Mouse (Mus musculus): ENCODE measurements at regions not wholly inside any gene's neighbourhood (a gene's known extent, or its start where the extent isn't known, plus 50 kb on each side); places are given as distances from the start of the nearest gene placed in this dataset.

DNA sequence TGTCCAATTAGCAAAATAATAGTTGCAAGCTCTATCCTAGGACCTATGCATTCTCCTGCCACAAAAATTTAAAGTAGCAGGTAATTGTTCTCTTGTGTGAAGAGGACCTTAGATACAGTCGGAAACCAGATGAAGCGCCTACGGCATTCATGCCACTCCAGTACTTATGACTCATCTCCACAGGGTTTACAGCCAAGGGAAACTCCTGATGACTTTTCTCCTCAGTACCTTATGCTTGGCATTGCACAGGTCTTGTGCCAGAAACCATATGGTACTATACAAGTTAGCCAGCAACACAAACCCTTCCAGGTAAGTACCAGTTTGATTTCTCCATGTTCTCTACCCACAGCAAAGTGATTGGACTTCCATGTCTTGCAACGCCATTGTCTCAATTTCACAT lies 606.3 kb upstream of the Dmac1 start:
- ChIA-PET POLR2A (no interaction called here), CTCF (no interaction called here)

DNA sequence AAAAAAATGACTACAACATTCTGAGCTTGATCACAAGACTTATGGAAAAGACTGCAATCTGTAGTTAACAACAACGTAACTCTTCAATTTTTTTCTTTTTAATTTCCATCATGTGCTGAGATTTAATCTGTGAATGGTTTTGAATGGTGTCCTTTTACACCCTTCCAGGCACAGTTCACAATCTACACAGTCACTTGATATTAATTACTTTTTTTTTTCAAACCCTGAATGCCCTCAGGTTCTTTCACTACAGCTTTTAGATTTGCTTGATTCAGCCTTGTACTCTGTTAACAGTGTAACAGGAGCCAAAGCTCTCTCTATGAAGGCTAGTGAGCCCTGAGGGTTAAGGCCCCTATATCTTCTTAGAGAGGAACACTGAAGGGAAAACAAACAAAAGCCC lies 591.7 kb upstream of the Dmac1 start:
- CTCF ChIA-PET, result no interaction called here

DNA sequence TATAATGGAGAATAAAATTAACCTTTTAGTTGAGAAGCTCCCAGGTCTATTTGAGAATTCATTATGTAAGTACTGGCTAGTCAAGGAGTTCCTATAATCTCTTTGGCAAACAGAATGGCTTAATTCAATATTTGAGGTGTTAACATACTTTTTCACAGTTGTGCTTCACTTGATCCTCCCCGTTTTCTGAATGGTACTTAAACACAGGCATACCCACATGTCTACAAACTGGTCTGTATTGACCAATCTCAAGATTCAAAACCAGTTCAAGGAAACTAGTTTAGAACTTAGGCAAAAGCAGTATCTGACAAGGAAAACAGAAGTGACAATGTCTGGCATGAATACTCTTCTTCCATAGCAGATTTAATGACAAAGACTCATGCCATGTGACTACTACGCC lies 583.0 kb upstream of the Dmac1 start:
- CTCF ChIA-PET, result no interaction called here
- POLR2A ChIA-PET, result no interaction called here

More for the DNA sequence above, 591.7 kb upstream of the Dmac1 start:
- POLR2A ChIA-PET, result no interaction called here

DNA sequence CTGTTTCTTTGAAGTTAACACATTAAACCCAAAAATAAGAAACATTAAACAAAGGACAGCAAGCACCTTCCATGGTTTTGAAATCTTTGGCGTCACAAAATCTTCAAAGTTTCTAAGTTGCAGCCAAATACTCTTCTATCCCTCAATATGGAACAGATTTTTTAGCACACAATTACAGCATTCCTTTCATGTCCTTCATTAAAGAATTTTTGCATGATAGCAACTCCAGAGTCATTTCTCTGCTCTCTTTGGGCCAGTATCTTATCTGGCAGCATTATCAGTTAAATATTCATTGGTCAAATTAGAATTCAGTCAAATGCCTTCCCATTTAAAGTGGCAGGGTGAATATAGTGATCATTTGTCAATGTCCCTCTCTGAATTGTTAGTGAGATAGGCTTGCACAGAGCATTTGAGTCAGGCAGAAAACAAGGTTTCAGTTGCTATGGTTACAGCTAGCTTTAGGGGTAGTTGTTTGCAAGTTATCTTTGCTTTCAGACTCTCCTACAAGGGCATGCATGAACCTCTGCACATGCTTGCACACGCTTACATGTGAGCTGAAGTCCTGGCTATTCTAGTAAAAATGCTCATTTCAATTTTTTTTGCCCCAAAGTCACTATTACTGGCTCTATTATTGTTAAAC lies 579.8 kb upstream of the Dmac1 start:
- CTCF ChIA-PET, result no interaction called here
- POLR2A ChIA-PET, result interaction anchor here in 1 of 4 experiments (0.7 kb wide), 1 partner anchor 177 kb away, joined by 4 read pairs; no protein-coding TSS in a partner anchor

DNA sequence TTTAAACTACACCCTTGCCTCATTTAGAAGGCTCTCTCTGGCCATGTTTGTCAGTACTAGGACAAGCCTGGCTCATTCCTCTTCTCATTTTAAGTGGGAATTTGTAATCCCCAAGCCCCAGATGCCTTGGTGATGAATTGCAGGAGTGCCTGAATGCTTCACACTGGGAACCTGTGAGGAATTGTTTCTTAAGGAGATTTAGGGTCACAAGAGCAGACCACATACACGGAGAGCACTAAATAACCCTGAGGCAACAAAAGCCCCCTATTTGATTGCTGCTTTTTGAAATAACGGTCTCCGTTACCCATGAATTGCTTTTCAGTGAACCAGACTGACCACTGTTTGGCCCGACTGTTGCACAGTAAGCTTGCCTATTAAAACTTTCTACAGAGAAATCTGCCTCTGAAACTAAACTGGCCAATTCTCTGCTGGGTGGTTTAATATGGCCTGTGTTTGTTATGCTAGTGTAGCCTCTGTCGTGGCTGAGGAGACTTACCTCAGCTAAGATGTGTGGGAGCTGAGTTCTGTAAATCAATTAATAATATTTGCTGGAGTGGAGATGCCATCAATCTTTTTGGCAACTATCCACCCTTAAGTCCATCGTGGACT lies 577.7 kb upstream of the Dmac1 start:
- ChIA-PET POLR2A (no interaction called here), CTCF (no interaction called here)

DNA sequence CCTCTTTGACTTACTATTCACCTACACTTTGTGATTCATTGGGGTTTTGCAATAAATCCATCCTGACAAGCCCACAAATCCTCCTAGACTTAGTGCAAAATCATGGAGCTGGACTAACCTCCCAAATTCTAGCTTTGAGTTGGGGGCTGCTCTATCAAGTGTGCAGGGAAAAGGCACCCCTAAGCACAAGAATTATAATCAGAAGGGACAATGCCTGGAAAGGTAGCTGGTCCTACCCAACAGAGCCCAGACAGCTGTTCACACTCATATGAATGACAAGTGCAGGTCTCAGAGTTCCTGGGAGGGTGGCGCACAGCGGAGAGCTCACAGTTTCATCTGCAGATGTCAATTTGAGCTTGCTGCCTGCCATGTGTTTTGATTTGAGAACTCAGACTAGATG lies 572.2 kb upstream of the Dmac1 start:
- CTCF ChIA-PET, result interaction anchor here in 1 of 4 experiments (0.6 kb wide), 1 partner anchor 54 kb away, joined by 3 read pairs; no protein-coding TSS in a partner anchor

DNA sequence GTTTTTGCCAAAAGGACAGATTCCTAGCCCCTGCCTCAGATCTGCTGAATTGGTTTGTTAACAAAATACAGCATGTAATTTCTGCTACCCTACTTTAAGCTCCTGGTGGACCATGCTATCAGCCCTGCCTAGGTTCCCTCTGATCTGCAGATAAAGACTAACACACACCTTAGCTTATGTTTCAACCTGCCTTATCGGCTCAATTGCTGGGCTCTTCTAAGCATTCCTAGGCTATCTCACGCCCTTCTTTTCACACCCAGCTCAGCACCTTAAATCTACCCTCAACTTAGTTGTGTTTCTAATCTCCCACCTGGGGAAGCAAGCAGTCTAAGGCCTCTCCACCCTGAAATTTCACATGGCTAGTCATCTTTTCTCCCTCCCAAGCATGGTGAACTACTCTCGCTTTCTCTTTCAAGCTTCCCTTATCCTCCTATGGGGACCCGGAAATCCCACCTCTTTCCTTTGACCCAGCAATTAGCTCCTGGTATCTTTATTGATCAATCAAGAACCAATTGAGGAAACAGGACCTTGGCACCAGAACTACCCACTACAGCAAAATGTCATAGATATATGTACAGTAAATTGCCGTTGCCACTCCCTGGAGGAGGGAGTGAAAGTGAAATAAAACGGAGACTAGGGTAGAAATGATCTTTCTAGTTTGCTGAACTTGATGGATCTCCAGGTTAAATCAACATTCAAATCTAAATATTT lies 569.7 kb upstream of the Dmac1 start:
- ChIA-PET POLR2A (interaction anchor here in 1 of 4 experiments (0.6 to 1.4 kb wide), 2 partner anchors 11 to 317 kb away, joined by 3 read pairs; no protein-coding TSS in a partner anchor), CTCF (no interaction called here)

More for the DNA sequence above, 572.2 kb upstream of the Dmac1 start:
- POLR2A ChIA-PET, result no interaction called here

DNA sequence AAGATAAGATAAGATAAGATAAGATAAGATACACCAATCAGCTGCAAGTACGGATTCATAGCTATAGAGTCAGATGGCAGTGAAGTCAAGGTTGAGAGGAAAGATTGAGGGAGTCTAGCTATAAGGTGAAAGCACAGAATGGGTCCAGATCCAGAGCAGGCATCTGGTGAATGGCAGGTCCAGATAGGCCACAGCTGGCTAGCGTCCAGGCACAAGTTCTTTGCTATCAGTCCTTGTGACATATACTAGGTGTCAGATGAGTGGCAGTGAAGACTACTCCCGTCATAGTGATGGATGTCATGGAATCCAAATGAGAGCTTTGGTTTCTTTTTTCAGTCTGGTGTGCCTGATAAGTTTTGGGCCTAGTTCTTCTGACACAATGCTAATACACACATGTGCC lies 566.9 kb upstream of the Dmac1 start:
- ChIA-PET CTCF (no interaction called here), POLR2A (no interaction called here)

DNA sequence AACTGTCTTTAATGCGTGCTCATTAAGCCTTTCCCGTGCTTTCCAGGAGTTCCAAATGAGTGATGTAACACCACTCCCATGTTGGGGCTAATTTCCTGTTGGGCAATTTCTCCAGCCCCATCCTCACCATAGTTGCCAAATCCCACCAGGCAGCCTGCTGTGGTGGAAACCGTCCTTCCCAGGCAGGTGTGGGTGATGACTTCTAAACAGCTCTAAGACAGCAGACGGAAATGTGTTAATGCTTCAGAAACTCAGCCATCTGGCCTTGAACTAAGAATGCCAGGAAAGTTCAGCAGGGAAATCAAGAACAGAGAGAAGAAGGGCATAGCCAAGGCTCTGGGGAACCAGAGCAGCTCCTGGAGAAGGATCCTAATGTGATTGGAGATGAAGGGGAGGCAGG lies 560.5 kb upstream of the Dmac1 start:
- CTCF ChIA-PET, result no interaction called here
- POLR2A ChIA-PET, result no interaction called here

DNA sequence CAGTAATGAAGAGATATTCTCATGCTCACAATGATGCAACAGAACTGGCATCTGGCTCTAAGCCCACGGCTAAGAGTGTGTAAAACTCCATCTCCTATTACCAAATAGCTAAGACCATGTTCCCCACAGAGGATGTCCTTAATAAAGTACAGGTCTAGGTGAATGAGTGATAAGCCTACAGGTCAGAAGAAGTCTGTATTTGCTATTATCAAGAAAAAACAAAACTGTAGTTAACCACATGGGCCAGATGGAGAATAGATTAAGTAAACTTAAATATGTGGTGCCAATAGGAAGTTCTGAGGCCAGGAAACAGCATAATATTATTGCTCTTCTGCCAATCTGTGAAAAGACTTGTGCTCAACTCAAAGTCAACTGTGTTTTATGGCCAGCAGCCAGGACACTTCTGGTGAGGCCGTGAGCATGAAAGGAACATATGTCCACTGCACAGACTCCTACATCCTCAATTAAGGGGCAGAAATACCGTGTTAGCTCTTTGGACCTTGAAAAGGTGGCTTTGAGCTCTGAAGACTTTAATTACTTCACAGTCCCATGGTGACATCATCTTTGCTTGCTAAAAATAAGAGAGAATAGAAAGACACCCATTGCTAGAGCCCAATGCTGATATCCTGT lies 549.1 kb upstream of the Dmac1 start:
- CTCF ChIA-PET, result no interaction called here

DNA sequence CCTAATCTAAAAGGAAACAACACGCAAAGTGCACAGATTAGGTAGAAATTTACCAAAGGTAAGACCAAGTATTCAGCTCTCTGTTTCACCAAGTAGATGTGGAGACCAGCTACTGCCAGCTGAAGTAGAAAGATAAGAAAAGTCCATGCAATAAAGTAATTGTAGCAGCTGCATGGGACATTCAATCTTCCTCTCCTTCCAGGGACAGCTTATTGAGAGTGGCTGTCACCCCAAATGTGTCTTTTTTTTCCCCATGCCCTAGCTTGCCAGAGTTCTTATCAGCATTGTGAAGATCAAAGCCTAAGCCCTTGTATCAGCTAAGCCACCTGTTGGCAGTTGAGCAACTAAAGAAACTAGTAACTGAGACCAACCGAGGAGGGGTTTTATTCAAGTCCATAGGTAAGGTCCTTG lies 541.1 kb upstream of the Dmac1 start:
- ChIA-PET POLR2A (no interaction called here), CTCF (no interaction called here)

More for the DNA sequence above, 549.1 kb upstream of the Dmac1 start:
- POLR2A ChIA-PET, result no interaction called here

DNA sequence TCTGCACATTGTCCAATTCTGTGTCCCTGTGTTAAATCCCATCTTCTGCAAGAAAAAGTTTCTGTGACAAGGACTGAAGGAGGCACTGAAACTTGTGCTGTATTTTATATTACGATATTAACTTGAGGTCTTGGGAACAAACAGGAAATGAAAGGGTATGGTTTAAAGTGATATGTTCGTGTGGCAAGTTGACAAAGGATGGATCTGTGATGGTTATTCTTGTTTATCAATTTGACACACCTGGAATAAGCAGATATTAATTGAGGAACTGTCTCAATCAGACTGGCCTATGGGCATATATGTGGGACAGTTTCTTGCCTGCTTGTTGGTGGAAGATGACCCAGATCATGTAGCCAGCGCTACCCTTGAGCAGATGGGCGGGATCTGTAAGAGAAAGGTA lies 537.9 kb upstream of the Dmac1 start:
- ChIA-PET POLR2A (interaction anchor here in 1 of 4 experiments (1.1 kb wide), 1 partner anchor 15 kb away, joined by 3 read pairs; no protein-coding TSS in a partner anchor), CTCF (no interaction called here)

DNA sequence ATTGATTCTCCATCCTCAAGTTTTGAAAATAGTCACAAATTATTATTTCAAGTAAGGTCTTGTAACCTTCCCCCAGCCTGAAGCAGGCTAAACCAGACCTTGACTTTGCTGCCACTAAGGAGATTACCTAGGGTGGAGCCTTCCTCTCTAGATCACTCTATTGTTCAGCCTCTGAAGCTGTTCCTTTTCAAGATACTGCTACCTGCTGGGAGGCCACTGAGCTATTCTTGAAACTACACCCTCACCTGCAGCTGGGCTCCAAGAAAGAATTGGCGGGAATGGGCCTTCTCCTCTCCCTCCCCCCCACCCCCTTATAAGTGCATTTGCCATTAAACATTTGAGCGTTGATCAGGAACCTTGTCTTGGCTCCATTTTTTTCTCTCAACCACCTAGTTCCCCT lies 534.2 kb upstream of the Dmac1 start:
- ChIA-PET CTCF (no interaction called here), POLR2A (no interaction called here)

DNA sequence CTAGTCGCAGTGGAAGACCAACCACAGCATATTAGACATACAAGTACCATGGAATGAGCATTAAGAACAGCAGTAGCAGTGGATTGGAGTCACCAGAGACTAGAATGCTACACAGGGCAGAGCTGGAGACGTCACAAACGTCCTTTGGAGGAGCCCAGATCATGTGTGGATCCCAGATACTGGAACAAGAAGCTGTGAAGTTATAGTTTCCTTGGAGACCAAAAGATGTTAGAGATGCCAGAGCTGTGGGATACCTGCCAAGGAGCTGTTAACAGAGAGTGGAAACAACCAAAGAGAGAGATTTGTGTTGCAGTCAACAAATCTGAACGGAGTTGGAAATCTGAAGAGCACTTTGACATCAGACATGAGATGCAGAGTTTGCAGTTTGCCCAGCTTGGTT lies 523.8 kb upstream of the Dmac1 start:
- POLR2A ChIA-PET, result interaction anchor here in 1 of 4 experiments (1.2 kb wide), 1 partner anchor 14 kb away, joined by 3 read pairs; no protein-coding TSS in a partner anchor
- CTCF ChIA-PET, result no interaction called here

DNA sequence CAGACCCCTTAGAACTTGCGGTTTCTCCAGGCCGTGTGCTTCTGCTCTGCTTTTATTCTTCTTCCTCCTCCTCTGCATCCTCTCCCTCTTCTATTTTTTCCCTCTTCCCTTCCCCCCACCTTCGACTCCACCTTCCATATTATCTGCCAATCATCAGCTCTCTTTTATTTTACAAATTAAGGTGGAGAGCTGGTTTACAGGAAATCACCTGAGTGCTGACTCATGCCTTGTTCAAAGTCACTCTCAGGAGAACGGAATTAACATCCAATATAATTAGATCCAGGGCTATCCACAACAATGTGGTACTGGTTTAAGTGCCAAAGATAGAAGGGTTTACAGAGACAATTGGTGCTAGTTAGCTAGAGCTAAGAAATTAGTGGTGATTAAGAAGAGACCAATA lies 523.1 kb upstream of the Dmac1 start:
- ChIA-PET POLR2A (interaction anchor here in 1 of 4 experiments (1.2 kb wide), 1 partner anchor 15 kb away, joined by 3 read pairs; no protein-coding TSS in a partner anchor), CTCF (no interaction called here)

DNA sequence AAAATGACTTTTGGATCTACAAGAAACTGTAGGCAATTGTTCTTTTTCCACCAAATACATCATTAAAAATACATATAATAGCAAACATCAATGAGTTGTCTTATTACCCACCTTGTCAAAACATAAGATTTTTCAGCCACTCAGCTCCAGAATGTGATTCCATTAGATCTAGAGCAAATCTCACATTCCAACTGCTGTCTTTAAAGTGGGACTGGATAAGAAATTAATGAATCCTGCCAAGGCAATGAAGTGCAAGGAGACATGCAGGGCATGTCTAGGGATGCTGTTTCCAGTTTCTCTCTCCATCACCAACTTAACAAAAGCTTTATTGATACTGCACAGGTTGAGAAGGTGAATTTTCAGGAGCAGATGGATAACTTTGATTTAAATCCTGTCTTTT lies 513.7 kb upstream of the Dmac1 start:
- POLR2A ChIA-PET, result no interaction called here
- CTCF ChIA-PET, result no interaction called here

DNA sequence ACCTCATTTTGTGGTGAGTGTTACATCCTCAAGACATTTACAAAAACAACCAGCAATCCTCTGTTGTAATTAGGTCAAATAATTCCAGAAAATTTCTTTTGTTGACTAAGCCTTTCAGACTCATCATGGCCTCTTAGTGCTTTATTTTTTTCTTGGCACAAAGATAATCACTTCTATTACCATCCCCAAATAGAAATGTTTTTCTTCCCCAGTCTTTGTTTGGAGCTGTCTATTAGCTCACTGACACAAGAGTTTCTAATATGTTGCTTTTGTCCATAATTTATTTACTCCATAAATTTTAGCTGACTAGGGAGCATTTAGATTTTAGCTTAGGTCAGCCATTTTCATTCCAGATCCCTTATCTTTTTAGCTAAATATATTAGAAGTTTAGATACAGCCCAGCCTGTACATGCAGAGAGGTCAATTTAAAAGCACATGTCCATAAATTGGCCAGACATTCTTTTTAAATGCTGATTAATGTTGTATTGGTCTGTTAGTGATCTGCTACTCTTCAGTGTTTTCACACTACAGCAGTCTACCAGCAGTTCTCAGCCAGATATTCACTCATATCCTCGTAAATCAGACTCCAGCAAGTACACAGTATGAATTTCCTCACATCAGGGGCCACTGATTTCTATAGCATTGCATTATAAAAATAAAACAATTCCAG lies 513.0 kb upstream of the Dmac1 start:
- POLR2A ChIA-PET, result no interaction called here
- CTCF ChIA-PET, result no interaction called here

DNA sequence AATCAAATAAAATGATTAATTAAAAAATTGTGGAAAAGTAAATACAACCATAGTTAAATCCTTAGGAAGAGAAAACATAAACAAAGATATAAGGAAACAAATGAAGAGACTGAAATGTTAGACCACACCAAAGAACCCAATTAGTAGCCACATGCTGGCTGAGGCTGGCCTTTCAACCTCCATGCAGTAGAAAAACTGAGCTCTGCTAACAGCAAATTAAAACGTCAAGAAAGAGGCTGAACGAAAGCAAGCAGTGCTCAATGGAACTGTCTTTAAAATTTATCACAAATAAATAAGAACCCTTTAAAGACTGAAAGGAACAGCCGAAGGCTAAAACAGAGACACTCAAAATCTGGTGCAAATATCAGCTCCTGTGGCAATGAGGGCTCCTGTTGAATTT lies 509.3 kb upstream of the Dmac1 start:
- POLR2A ChIA-PET, result no interaction called here
- CTCF ChIA-PET, result no interaction called here

DNA sequence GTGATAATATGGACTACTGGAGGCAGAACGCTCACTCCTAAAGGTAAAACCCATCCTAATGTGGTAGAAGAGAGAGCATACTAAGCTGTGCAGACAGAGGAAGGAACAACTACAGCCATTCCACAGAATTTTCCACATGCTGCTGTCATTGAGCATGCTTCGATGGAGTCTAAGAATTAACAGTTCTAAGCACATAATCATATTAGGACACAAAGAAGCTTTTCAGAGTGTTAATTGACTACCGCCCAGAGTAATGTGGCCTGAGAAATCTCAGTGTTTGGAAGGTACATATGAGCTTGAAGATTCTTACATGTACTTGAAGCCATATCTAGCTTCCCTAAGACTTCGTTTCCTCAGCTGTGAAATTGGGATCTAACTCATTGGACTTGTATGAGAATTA lies 508.3 kb upstream of the Dmac1 start:
- POLR2A ChIA-PET, result interaction anchor here in 1 of 4 experiments (0.8 kb wide), 1 partner anchor 216 kb away, joined by 4 read pairs; no protein-coding TSS in a partner anchor
- CTCF ChIA-PET, result no interaction called here

DNA sequence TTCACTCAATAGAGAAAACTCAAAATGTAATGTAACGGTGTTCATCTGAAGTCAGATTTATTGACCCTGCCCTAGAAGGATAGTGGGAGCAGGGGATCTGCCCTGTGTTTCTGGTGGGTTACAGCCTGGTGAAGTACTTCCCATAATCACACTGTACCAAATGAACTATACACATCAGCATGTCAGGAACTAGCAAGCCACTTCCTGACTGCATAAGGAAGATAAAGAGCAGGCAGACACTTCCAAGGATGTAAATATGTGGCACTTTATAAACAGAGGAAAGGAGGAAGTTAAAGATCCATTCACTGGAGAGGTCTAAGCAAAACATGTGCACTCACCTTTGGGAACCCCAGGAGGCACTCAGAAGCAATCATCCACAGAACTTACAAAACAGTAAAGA lies 501.4 kb upstream of the Dmac1 start:
- POLR2A ChIA-PET, result no interaction called here

More for the DNA sequence above, 501.4 kb upstream of the Dmac1 start:
- CTCF ChIA-PET, result no interaction called here
